Mouse (Mus musculus): ENCODE data around the gene Gpr25.

- no peak for TF ChIP-seq EP300 (IDR thresholded peaks at IDR 0.05; ENCODE audit: low read depth)
- TF ChIP-seq CTCF (IDR thresholded peaks at IDR 0.05; ENCODE audit: low read depth) = no peak
These were observed 38.3 kb downstream of the Gpr25 start for GRCm38 (mm10) chr1:136222386-136222785.

All from heart, postnatal 0 days (tissue).